Mouse (Mus musculus) thymus, adult 2 months (tissue): ENCODE results near the gene Inpp5b. TPM values are rescaled to one million over a fixed set of nuclear protein-coding genes. Genes with fewer than 3 reads are reported as not detected.

Source experiments
- DNase-seq: peaks from one replicate; pipeline ENCODE4 v3.0.0; 2021
- H3K27ac ChIP-seq: fragments of 200-500 bp; 2 replicates; pipeline ENCODE4 v1.5.1; 2012; ENCODE audit warnings: low read length, control low read depth; ENCODE audit not compliant: control insufficient read depth, insufficient read depth
- H3K27me3 ChIP-seq: fragments of 200-500 bp; 2 replicates; pipeline ENCODE4 v1.6.1; 2012; ENCODE audit warnings: mild to moderate bottlenecking, low read length, moderate library complexity, mixed read lengths; ENCODE audit not compliant: control insufficient read depth, insufficient read depth
- H3K36me3 ChIP-seq: fragments of 200-500 bp; 2 replicates; pipeline ENCODE4 v1.6.1; 2012; ENCODE audit warnings: mild to moderate bottlenecking, low read length, moderate library complexity; ENCODE audit not compliant: control insufficient read depth, insufficient read depth
- H3K4me1 ChIP-seq: fragments of 200-500 bp; replicated peaks from 2 replicates; pipeline ENCODE4 v1.6.1; 2012; ENCODE audit warnings: low read length; ENCODE audit not compliant: control insufficient read depth, insufficient read depth
- H3K4me3 ChIP-seq: fragments of 200-500 bp; 2 replicates; pipeline ENCODE4 v1.5.1; 2012; ENCODE audit warnings: mild to moderate bottlenecking, low read length, control low read depth, moderate library complexity; ENCODE audit not compliant: control insufficient read depth, insufficient read depth
- CTCF ChIP-seq: fragments of 200-500 bp; IDR thresholded peaks from 2 replicates; pipeline ENCODE4 v1.5.1; 2012; ENCODE audit warnings: mild to moderate bottlenecking, control low read depth, low read length, moderate library complexity, borderline replicate concordance; ENCODE audit not compliant: control insufficient read depth, poor library complexity, insufficient read depth; ENCODE audit errors: extremely low read depth
- POLR2A ChIP-seq: fragments of 200-500 bp; IDR thresholded peaks from 2 replicates; pipeline ENCODE4 v1.6.1; 2012; ENCODE audit warnings: mild to moderate bottlenecking, low read length, control low read depth, moderate library complexity; ENCODE audit not compliant: control insufficient read depth, poor library complexity, insufficient read depth; ENCODE audit errors: extremely low read depth
- WGBS: fragments of 180-500 bp; shearing (Covaris S2); methylation state at CpG from one replicate; pipeline ENCODE4 v1.1.7; 2018; 5-methylcytosine and 5-hydroxymethylcytosine counted together
- polyA plus RNA-seq: library from polyadenylated mRNA; depleted of rRNA; stranded (reverse); fragments of >200 nt; gene quantifications from 2 replicates; pipeline ENCODE4 v1.2.3, GENCODE M21; 2012

Gene Inpp5b
- polyA plus RNA-seq, 1 experiment, result 101 TPM

DNA sequence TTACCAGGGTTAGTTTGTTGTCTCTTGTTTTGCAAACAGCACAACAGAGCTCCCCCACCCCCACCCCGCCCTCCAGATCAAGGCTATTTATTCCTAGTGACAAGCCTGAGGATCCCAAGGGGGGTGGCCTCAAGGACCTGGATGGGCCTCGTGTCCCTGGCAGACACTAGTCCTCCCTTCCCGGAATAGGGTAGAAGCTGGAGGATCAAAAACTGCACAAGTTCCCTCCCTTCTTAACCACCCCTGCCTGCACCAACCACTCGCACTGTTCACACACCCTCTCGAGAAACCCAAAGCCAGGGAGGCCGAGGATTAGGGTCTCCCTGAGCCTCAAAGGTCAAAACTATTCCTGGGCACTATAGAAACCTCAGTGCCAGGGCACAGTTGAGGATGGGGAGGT lies 41.9 kb upstream of the Inpp5b start:
- Histone ChIP-seq H3K4me1 (peaks cover 46% of the 10 kb centered on the region), H3K27me3 (no peaks in the 10 kb centered on the region), H3K36me3 (no peaks in the 10 kb centered on the region), H3K27ac (no peak overlapping the region), H3K4me3 (no peak overlapping the region)
- TF ChIP-seq CTCF (no peak), POLR2A (no peak)
- DNase-seq, result peak; percentile 23
- WGBS, result 37% methylated on average over 6 of the region's 6 CpGs

DNA sequence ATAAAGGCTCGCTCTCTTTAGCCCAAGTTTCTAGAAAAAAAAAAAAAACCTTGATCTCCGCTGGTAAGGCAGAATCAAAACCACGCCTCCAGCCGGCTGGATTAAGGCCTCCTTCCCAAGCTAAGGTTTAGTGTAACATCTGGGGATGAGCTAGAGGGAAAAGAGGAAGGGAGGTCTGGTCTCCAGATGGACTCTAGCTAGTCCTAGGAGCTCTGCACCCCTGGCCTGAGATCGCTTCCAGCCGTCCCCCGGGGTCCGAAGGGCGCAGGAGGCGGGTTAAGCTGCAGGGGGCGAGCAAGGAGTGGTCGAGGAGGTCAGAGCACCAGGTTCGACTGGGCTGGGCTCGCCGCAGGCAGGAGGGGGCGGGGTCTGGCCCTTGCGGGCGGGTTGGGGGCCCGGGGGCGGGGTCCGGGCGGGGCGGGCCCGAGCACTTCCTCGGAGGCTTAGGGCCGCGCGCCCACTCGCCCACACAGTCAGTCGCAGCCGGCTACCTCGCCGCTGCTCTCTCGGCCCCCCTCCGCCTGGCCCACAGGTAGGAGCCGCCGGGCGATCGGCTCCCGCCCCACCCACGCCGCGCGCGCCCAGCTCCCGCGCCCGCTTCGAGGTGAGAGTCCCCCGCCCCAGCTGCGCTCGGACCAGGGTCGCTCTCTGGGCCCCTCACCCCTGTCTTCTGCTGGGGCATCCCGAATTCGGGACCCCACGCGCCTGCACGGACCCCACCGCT lies 41.2 kb upstream of the Inpp5b start, which contains the start of gene Fhl3:
Fhl3 (plus strand) TSS at position 454 of the 724 bp plus-strand sequence.
- Histone ChIP-seq H3K4me1 (peaks cover 52% of the 10 kb centered on the region), H3K27me3 (no peaks in the 10 kb centered on the region), H3K4me3 (peak within 1 kb of the TSS; percentile 100), H3K27ac (peak within 1 kb of the TSS; percentile 60; the same call in 1 of the 2 replicates), H3K36me3 (no peaks in the 10 kb centered on the region)
- WGBS, result under 1% methylated on average over 58 of the region's 59 CpGs
- TF ChIP-seq CTCF, result no peak
- TF ChIP-seq POLR2A, result 0 out of 2 replicates have a peak, but pooled peaks have one; percentile 47
- DNase-seq, result peak; percentile 76

DNA sequence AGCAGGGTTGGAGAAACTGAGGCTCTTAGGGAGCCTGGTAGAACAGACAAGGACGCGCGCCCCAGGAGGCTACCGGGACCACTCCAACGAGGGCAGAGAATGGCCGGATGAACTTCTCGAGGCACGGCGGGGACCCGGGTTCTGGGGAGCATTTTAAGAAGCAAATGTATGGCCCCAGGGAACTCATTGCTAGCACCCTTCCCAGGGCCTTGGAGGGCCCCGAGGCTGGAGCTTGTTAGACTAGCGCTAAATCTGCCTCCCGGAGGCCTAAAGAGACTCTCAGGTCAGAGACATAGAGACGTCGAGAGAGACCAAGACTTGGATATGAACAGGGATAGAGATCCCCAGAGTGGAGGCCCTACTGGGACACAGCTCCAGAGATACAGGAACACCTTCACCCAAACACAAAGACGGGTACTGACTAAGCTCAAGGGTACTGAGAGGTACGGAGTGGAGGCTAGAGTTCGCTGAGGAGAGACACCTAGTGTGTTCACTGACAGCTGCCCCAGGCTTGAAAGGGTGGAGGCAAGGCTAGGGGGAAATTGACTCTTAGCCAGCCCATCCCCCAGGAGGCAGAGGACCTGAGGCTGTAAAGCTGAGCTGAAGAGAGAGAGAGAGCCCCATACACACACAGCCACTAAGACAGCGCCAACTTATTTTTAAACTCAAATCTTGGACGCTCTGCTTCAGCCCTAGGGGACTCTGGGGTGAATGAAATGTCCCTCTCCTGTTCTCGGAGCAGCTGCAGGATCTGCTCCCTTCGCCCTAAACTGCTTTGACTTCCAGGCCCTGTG lies 40.4 kb upstream of the Inpp5b start:
- WGBS, result 10% methylated on average over 22 of the region's 22 CpGs
- H3K27me3 ChIP-seq, result no peaks in the 10 kb centered on the region
- DNase-seq, result peak; percentile 55
- TF ChIP-seq POLR2A (no peak), CTCF (no peak)
- H3K4me3 ChIP-seq, result peak overlapping the region; percentile 100
- peak overlapping the region; percentile 60; the same call in 1 of the 2 replicates for H3K27ac ChIP-seq
- H3K4me1 ChIP-seq, result peaks cover 48% of the 10 kb centered on the region
- no peaks in the 10 kb centered on the region for H3K36me3 ChIP-seq

DNA sequence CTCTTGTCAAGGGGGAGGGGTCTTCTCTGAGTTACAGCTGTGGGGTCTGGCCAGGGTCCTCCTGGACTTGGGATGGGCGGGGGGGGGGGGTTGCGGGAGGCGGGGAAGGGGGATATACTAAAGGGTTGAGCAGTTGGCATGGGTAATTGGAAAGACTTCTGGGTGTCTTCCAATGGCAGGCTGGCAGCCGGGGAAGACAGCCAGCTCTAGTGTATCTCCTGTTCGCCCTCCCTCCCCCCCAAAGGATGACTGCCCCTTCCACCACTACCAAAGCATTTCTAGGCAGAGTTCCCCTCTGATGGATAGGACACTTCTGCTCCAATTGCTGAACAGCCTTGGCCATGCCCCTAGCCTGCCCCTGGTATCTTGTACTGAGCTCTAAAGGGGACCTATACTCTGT lies 39.7 kb upstream of the Inpp5b start:
- WGBS, result 84% methylated on average over 5 of the region's 5 CpGs
- peak overlapping the region; percentile 100; the same call in 1 of the 2 replicates for H3K4me3 ChIP-seq
- no peak overlapping the region for H3K27ac ChIP-seq
- no peaks in the 10 kb centered on the region for H3K36me3 ChIP-seq
- TF ChIP-seq CTCF, result no peak
- TF ChIP-seq POLR2A, result no peak
- H3K27me3 ChIP-seq, result no peaks in the 10 kb centered on the region
- H3K4me1 ChIP-seq, result peaks cover 48% of the 10 kb centered on the region
- DNase-seq, result no peak

DNA sequence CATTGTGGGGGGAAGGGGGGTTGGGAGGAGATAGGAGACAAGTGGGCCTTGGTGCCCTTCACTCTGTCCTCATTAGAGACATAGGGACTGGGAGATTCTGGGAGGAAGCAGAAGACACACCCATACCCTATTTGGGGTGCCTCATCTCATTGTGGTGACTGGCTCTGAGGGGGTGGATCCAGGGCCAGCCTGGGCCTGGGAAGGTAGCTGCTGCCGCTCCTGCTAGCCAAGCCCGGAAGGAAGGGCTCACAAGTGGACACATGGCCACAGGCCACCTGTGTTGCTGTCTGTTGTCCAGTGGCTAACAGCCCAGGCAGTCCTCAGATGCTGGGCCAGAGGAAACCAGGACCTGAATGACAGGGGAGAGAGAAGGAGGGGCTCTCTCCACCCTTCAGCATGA lies 38.2 kb upstream of the Inpp5b start:
- H3K36me3 ChIP-seq, result no peaks in the 10 kb centered on the region

DNA sequence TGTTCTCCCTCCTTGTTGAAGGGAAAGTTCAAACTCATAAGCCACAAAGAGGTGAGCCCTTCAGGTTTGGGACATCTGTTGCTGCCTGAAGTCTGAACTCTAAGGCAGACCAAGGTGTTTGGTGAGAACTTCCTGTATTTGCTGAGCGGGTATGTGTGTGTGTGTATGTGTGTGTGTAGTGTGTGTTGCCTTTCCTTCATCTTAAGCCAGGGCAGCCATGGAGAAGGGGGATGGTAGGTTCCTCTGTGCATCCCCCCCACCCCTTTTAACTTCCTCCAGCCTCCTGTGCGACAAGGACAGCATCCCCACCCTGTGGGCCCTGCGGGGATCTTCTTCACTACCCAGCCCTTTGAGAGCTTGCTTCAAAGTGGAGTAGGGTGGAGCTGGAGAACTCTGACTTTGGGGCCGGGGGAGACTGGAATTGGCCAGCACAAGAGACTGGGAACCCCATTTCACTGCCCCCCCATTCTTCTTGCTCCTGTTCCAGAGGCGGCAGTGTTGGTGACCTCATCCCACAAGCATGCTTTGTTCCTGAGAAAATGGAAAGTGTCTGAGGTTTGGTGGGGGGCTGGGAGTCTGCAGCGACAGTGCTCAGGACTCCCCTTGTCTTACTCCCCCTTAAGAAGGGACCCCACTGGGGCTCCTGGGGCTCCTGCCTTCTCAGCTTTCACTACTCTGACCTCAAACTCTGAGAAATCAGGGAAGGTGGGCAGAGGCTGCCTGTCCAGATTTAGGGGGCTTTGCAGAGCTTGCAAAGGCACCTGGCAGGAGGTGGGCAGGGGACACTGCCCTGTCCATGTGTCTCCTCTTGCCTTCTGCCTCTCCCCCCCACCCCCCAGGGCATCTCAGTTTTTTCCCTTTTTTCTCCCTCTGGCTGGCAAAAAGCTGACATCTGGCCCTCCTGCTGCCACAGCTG lies 37.5 kb upstream of the Inpp5b start:
- Histone ChIP-seq H3K27ac (peak overlapping the region; percentile 95), H3K36me3 (no peaks in the 10 kb centered on the region), H3K4me3 (peak overlapping the region; percentile 26), H3K27me3 (no peaks in the 10 kb centered on the region), H3K4me1 (peaks cover 68% of the 10 kb centered on the region)
- WGBS, result 2% methylated on average over 6 of the region's 6 CpGs
- DNase-seq, result peak; percentile 61
- TF ChIP-seq CTCF (no peak), POLR2A (no peak)

More for the DNA sequence above, 38.2 kb upstream of the Inpp5b start:
- 26% methylated on average over 2 of the region's 2 CpGs for WGBS
- H3K4me1 ChIP-seq, result peaks cover 61% of the 10 kb centered on the region
- no peaks in the 10 kb centered on the region for H3K27me3 ChIP-seq
- peak overlapping the region; percentile 95 for H3K27ac ChIP-seq
- peak; percentile 35 for DNase-seq
- no peak for TF ChIP-seq CTCF
- TF ChIP-seq POLR2A, result no peak
- peak overlapping the region; percentile 11 for H3K4me3 ChIP-seq
